Mouse (Mus musculus): ENCODE results near the gene Nup214. TPM values are rescaled to one million over a fixed set of nuclear protein-coding genes. Genes with fewer than 3 reads are reported as not detected.

The Nup214 gene
- total RNA-seq, 2 experiments from 2014 or later, result 21.1 to 24.3 TPM

DNA sequence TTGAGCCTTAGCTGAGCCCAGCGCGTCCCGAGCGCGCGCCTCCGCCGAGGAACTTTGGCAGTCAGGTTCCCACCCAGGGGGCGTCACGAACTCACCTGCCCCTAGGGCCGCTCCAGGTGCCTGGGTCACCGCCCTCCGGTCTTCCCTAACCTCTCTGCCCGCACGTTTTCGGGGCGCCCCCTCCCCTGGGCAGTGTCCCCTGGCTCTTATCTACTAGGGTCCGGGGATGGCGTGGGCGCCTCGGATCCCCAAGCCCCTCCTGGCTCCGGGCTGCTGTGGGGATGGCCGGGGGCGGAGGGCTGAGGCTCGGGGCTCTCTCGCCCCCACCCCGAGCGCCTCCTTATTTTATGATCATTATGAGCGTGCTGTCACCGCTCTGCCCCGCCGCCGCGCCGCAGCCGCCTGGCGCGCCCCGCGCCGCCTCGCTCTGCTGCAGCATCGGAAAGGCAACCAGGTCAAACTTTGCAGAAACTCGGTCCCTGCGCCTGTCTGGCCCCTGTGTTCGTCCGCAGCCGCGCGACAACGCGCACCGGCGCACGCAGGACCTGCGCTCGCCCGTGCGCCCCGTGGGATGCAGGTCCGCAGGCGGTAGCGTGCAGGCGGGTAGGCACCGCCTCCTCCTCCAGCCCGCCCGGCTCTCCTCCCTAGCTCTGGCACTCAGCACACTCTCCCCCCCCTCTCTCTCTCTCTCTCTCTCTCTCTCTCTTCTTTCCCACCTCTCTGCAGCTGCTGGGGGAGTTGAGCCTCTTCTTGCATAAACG, 110.1 kb downstream of the Nup214 start, which contains the start of gene Fam78a:
Fam78a (minus strand) TSS at position 747 of the 761 bp plus-strand sequence.
- intact Hi-C loops (cut with DNase I), result no loop called here
- Histone ChIP-seq H3K27ac (peak within 1 kb of the TSS; percentile 93), H3K4me3 (peak within 1 kb of the TSS; percentile 88)
- TF ChIP-seq CTCF (IDR thresholded peaks at IDR 0.05), result no peak
- DNase-seq, result peak; percentile 74

DNA sequence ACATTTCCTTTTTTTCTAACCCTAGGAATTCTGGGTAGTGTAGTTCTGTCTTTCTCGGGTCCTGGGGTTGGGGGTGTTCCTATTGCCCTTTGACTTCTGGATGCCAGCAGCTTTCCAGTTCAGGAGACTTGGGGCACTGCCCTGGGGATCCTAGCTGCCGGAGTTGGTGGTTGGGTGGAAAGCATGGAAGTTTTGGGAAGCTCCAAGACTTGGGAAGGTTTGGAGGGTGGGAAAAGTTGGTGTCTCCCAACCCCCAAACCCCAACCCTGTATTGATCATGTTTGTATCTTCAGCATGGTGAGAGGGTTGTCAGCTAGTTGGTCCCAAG, 110.6 kb downstream of the Nup214 start:
- Histone ChIP-seq H3K27ac (peak overlapping the region; percentile 93; the same call in 1 of the 2 replicates), H3K4me3 (peak overlapping the region; percentile 88)
- no peak for DNase-seq
- intact Hi-C loops (cut with DNase I), result no loop called here
- TF ChIP-seq CTCF (IDR thresholded peaks at IDR 0.05), result no peak

DNA sequence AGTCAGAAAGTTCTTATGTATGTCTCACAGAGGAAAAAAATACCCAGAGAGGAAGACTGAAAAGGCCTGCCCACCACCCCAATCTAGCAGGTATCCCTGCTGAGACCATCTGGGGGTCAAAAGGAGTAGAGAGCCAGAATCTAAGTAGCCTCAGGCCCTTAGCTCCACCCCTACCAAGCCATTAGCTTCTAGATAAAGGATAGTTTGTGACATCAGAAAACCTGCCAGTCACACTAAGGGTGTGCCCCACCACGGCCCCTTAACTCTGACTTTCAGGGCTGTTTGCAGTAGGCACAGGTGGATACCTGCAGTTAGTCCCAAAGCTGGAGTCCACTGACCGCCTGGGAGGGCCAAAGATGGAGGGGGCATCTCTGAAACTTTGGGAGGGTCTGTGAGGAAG, 111.0 kb downstream of the Nup214 start:
- no peak for TF ChIP-seq CTCF (IDR thresholded peaks at IDR 0.05)
- no peak for DNase-seq
- intact Hi-C loops (cut with DNase I), result no loop called here
- H3K27ac ChIP-seq, result peak overlapping the region; percentile 93; the same call in 1 of the 2 replicates
- no peak overlapping the region for H3K4me3 ChIP-seq

DNA sequence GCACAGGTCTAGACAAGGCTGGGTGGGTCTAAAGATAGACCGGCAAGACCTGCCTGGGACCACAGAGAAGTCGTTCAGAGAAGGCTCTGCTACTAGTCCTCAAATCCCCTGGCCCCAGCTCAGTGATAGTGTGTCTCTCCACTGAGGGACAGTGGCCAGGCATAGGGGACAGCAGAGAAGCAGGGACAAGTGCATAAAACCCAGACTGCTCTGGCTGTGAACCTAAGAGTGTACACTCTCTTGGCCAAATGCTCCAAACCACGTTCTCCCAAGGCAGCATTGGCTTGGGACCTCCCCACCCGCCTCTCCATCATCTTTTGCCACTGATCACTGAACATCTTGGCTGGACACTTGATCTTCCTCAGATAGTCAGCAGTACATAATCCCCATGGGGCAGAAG, 113.4 kb downstream of the Nup214 start:
- intact Hi-C loops (cut with DNase I), result loop anchor here (2.0 kb wide), 1 partner anchor 43 kb away; no protein-coding TSS in a partner anchor
- peak; percentile 69 for DNase-seq
- TF ChIP-seq CTCF (IDR thresholded peaks at IDR 0.05), result no peak
- H3K27ac ChIP-seq, result peak overlapping the region; percentile 93
- H3K4me3 ChIP-seq, result peak overlapping the region; percentile 69

DNA sequence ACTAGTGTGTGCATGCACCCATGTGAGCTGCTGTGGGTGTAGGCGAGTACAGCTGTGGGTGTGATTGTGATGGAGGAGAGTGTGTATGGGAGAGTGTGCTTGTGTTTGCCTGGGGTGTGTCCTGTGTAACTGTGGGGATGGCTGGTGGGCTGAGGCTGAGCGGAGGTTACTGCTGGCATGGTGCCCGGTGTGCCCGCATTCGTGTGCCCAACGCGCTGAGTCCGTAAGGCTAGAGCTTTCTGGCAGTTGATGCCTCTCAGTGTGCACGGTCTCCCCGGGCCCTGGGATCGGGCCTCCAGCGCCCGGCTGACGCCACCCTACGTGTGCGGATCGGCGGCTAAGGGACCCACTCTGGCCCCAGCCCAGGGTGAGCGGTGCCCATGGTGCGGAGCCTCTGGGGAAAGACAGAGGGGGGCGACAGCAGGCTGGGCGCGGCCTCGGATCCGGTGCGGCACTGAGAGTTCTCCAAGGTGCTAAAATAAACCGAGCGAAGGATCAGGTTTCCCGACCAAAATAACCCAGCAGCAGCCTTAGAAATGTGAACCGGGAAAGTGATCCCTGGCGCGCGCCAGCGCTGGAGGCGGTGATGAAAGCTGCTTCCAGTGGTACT, 114.2 kb downstream of the Nup214 start:
- intact Hi-C loops (cut with DNase I), result no loop called here
- peak; percentile 94 for DNase-seq
- H3K27ac ChIP-seq, result peak overlapping the region; percentile 93
- H3K4me3 ChIP-seq, result peak overlapping the region; percentile 69
- no peak for TF ChIP-seq CTCF (IDR thresholded peaks at IDR 0.05)

DNA sequence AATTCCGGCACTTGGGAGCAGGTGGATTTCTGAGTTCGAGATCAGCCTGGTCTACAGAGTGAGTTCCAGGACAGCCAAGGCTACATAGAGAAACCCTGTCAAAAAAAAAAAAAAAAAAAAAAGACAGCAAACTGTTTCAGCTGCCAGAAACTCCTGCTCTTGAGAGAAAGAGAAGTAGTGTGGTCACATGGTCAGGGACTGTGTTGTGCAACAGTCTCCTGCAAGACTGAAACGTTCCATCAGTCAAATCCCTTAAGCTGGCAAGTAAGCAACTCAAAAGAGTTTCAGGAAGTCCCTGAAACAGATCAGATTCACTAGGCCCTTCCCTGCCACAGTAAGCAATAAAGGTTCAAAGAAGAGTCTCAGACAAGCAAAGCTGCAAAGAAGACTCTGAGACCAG, 115.4 kb downstream of the Nup214 start:
- H3K4me3 ChIP-seq, result peak overlapping the region; percentile 60
- H3K27ac ChIP-seq, result peak overlapping the region; percentile 93
- intact Hi-C loops (cut with DNase I), result no loop called here
- DNase-seq, result no peak
- no peak for TF ChIP-seq CTCF (IDR thresholded peaks at IDR 0.05)

DNA sequence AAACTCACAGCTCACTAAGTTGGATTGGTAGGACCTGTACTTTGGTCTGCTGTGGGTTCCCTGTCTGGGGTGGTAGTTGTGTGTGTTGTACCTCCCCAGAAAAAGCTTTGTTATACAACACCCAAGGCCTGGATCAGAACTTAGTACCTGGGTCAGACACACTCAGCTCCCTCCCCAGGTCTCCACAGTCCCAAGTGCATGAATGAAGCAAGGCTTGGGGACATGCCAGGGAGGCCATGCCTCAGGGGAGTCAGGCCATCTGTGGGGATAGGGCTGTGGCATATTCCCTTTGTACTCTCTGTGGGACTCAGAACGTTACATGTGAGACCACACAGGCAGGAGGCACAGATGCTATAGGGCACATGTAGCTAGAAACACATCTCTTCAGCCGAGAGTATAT, 115.9 kb downstream of the Nup214 start:
- no peak overlapping the region; the same call in 1 of the 2 replicates for H3K4me3 ChIP-seq
- intact Hi-C loops (cut with DNase I), result no loop called here
- H3K27ac ChIP-seq, result peak overlapping the region; percentile 93
- no peak for DNase-seq
- no peak for TF ChIP-seq CTCF (IDR thresholded peaks at IDR 0.05)

DNA sequence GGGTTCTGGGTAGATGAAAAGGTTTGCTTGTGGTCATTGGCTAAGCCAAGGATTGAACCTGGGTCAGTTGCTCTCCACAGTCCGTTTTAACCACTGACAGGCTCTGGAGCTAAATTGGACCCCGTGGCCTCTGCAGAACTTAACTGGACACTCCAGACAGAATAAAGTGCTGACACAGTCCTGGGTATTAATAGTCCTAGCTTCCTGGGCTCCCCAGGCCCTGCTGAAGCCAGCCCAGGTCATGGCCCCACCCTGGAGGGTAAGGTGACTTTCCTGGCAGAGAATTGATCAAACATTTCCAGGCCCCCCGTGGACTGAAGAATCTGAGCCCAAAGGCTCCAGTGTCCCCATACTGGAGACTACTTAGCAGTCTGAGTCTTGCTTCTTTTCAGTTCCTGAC, 117.7 kb downstream of the Nup214 start:
- Histone ChIP-seq H3K4me3 (peak overlapping the region; percentile 31), H3K27ac (peak overlapping the region; percentile 93)
- DNase-seq, result peak; percentile 85
- no peak for TF ChIP-seq CTCF (IDR thresholded peaks at IDR 0.05)
- intact Hi-C loops (cut with DNase I), result no loop called here

DNA sequence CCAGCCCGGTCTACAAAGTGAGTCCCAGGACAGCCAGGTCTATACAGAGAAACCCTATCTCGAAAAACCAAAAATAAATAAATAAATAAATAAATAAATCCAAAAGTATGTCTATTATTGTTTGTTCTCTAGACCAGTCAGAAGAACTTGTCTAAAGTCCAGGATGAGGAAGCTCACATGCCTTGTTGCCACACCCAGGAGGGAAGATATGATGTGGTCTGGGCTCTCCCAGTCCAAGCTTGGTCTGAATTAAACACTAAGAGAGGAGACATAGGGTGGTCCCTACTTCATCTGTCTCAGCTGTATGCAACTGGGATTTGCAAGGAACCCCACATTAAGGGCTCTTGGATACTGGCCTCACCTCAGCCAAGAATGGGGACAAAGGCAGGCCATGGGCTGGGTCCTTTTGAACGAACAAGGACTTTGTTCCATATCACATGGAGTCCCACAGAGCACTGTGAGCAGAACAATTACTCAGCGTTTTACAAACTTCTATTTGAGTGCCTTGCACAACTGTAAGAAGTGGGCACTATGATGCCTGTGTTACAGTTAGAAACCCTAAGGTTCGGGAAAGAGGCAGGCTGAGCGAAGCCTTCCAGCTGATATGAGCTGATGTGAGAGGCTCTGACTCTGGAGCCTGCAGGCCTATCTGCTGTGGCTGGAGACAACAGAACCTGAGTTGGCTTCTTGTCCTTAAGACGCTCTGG, 119.9 kb downstream of the Nup214 start:
- intact Hi-C loops (cut with DNase I), result no loop called here
- Histone ChIP-seq H3K4me3 (no peak overlapping the region), H3K27ac (peak overlapping the region; percentile 93)
- no peak for TF ChIP-seq CTCF (IDR thresholded peaks at IDR 0.05)
- DNase-seq, result no peak

DNA sequence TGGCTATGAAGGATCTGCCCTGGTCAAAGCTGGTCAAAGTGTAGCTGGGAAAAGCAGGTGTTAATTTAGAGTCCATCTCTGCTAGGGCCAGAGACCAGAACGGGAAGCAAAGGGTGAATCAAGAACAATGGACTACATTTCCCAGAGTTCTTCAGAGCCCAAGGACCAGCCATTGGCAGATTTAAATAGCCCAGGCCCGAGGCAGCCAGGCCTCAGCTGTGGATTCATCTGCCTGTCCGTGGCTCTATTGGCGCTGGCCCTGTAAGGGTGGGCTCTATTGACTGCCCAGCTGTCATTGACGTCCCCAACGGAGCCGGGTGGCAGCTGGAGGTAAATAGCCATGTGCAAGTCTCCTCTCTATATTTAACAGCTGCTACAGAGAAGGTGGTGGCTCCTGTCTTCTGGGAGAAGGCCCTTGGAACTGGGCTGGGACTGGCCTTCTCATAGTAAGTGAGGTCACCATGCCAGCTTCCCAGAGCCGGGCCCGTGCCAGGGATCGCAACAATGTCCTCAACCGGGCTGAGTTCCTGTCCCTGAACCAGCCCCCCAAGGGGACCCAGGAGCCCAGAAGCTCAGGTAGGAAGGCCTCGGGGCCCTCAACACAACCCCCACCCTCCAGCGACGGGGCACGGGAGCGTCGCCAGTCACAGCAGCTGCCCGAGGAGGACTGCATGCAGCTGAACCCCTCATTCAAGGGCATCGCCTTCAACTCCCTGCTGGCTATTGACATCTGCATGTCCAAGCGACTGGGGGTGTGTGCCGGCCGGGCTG, 121.3 kb downstream of the Nup214 start, which contains the start of gene Plpp7:
Plpp7 (plus strand) TSS at position 178 of the 771 bp plus-strand sequence.
- Histone ChIP-seq H3K4me3 (peak within 1 kb of the TSS; percentile 88), H3K27ac (peak within 1 kb of the TSS; percentile 99)
- DNase-seq, result peak; percentile 93
- TF ChIP-seq CTCF (IDR thresholded peaks at IDR 0.05), result no peak
- intact Hi-C loops (cut with DNase I), result loop anchor here (2.0 kb wide), 1 partner anchor 35 kb away; no protein-coding TSS in a partner anchor

DNA sequence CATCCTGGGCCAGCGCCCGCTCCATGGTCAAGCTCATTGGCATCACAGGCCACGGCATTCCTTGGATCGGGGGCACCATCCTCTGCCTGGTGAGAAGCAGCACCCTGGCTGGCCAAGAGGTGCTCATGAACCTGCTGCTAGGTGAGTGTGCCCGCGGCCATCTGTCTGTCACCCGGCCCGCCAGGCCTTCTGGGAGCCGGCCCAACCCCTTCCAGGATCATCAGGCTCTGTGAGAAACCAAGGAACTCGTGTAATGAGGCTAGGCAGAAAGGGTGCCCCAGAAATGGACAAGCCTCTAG, 121.8 kb downstream of the Nup214 start:
- peak; percentile 80 for DNase-seq
- Histone ChIP-seq H3K27ac (peak overlapping the region; percentile 99), H3K4me3 (peak overlapping the region; percentile 88)
- intact Hi-C loops (cut with DNase I), result loop anchor here (2.0 kb wide), 1 partner anchor 35 kb away; no protein-coding TSS in a partner anchor
- TF ChIP-seq CTCF (IDR thresholded peaks at IDR 0.05), result no peak

DNA sequence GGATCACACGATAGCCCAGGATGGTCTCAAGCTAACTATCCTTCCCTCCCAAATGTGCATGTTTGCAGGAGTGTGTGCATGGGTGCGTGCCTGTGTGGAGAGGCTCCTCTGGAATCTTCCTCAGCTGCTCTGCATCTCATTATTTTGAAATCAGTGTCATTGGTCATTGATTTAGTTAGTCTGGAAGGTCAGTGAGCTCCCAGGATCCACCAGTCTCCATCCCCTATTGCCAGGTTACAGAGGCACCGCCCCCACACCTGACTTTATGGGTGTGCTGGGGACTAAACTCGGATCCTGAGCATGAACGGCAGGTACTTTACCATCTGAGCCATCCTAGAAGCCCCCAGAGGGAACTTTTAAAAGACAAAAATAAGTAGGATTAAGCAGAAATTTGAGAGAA, 128.7 kb downstream of the Nup214 start:
- TF ChIP-seq CTCF (IDR thresholded peaks at IDR 0.05), result no peak
- intact Hi-C loops (cut with DNase I), result no loop called here
- Histone ChIP-seq H3K27ac (peak overlapping the region; percentile 72), H3K4me3 (peak overlapping the region; percentile 47)
- DNase-seq, result peak; percentile 29

Measured in gastrocnemius, adult 2 months (tissue).